Mouse (Mus musculus) midbrain, embryonic 10.5 days (tissue): ENCODE data around the gene Ramp2. TPM values are rescaled to one million over a fixed set of nuclear protein-coding genes. Genes with fewer than 3 reads are reported as not detected.
A peak's percentile ranks its signal among the peaks of the same experiment; 100 is the strongest.

Experiments used
- DNase-seq: peaks from one replicate; pipeline ENCODE4 v3.0.0-alpha.2; 2017; ENCODE audit warnings: low spot score
- H3K27ac ChIP-seq: fragments of 300-500 bp; sonication (generic); replicated peaks from 2 replicates; pipeline ENCODE4 v1.5.1; 2016; ENCODE audit warnings: mild to moderate bottlenecking
- H3K27me3 ChIP-seq: fragments of 300-500 bp; sonication (generic); 2 replicates; pipeline ENCODE4 v1.6.1; 2016; ENCODE audit warnings: low read depth, mild to moderate bottlenecking; ENCODE audit not compliant: poor library complexity, severe bottlenecking
- H3K36me3 ChIP-seq: fragments of 300-500 bp; sonication (generic); 2 replicates; pipeline ENCODE4 v1.6.1; 2016; ENCODE audit warnings: mild to moderate bottlenecking, moderate library complexity
- H3K4me1 ChIP-seq: fragments of 300-500 bp; sonication (generic); 2 replicates; pipeline ENCODE4 v1.6.1; 2016
- H3K4me3 ChIP-seq: fragments of 300-500 bp; sonication (generic); 2 replicates; pipeline ENCODE4 v1.5.1; 2016; ENCODE audit warnings: mild to moderate bottlenecking, moderate library complexity
- H3K9me3 ChIP-seq: fragments of 300-500 bp; sonication (generic); replicated peaks from 2 replicates; pipeline ENCODE4 v1.6.1; 2016; ENCODE audit warnings: mild to moderate bottlenecking
- WGBS: fragments of 180-500 bp; shearing (Covaris S2); methylation state at CpG from one replicate; pipeline ENCODE4 v1.1.7; 2016; 5-methylcytosine and 5-hydroxymethylcytosine counted together
- polyA plus RNA-seq: library from polyadenylated mRNA; unstranded; fragments of >200 nt; fragmentation: Nextera tagmentation; extraction: Ambion mirVana; gene quantifications from 2 replicates; pipeline ENCODE4 v1.2.1, GENCODE M21; 2016

The Ramp2 gene
- polyA plus RNA-seq, 1 experiment from 2014 or later = 64.7 TPM

DNA sequence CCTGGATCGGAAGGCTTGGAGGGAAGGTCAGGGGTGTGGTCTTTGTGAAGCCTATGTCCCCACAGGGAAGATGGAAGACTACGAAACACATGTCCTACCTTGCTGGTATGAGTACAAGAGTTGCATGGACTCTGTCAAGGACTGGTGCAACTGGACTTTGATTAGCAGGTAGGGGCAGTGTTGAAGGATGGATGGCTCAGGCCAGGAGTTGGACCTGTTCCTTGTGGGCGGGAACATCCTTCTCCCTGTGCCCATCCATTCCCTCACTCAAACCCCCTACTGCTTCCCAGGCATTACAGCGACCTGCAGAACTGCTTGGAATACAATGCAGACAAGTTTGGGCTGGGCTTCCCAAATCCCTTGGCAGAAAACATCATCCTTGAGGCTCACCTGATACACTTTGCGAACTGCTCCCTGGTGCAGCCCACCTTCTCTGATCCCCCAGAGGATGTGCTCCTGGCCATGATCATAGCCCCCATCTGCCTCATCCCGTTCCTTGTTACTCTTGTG lies 1.7 kb downstream of the Ramp2 start:
- H3K4me1 ChIP-seq = peaks cover 30% of the 10 kb centered on the region
- H3K27ac ChIP-seq = peak overlapping the region; percentile 91; the same call in 1 of the 2 replicates
- H3K9me3 ChIP-seq = no peaks in the 10 kb centered on the region
- no peak for DNase-seq
- 75% methylated on average over 6 of the region's 6 CpGs for WGBS
- H3K27me3 ChIP-seq = peaks cover 43% of the 10 kb centered on the region
- H3K36me3 ChIP-seq = no peaks in the 10 kb centered on the region
- peak overlapping the region; percentile 83 for H3K4me3 ChIP-seq

DNA sequence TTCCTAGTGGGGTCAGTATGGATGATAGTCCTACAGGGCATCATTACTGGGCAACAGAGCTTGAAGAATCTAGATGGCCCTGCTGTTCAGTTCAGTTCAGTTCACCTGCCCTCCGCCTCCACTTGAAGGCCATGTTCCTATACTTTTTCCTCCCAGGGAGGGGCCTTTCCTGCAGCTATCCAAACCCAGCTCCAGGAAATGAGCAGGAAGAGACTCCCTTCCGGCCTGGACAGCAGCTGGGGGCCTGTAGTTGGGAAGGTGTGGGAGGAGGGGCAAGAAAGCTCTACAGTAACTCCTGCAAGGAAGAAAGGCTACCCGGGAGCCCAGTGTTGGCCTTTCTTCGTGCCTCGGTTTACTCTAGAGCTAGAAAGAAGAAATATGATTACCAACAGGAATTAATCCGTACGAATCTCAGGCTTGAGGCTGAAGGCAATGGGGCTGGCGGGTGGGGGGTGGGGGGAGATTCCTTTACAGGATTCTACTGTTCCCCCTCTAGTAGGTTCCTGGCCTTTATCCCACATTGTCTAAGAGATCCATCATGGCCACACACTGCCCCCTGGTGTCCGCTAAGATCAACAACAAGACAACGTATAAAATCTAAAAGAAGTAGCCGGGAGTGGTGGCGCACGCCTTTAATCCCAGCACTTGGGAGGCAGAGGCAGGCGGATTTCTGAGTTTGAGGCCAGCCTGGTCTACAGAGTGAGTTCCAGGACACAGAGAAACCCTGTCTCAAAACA lies 2.6 kb downstream of the Ramp2 start:
- DNase-seq = peak; percentile 65
- Histone ChIP-seq H3K4me3 (no peak overlapping the region), H3K4me1 (peaks cover 37% of the 10 kb centered on the region), H3K9me3 (no peaks in the 10 kb centered on the region), H3K27me3 (peaks cover 43% of the 10 kb centered on the region), H3K27ac (no peak overlapping the region), H3K36me3 (no peaks in the 10 kb centered on the region)
- WGBS = 41% methylated on average over 14 of the region's 14 CpGs

DNA sequence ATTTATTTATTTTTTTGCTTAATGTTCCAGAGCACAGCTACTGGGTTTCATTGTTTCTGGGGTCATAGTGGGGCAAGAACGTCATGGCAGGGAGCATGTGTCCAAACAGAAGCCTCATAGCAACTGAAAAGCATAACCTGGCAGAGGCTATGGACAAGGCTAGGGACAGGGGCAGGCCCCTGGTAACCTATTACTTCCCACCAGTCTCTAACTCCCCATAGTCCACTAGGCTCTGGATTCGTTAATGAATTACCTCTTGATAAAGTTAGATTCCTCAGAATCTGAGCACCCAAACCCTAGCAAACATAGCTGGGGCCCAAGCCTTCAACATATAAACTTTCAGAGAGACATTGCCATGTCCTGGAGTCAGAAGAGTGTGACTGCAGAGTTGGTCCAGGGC lies 5.2 kb downstream of the Ramp2 start:
- 80% methylated on average over 2 of the region's 2 CpGs for WGBS

DNA sequence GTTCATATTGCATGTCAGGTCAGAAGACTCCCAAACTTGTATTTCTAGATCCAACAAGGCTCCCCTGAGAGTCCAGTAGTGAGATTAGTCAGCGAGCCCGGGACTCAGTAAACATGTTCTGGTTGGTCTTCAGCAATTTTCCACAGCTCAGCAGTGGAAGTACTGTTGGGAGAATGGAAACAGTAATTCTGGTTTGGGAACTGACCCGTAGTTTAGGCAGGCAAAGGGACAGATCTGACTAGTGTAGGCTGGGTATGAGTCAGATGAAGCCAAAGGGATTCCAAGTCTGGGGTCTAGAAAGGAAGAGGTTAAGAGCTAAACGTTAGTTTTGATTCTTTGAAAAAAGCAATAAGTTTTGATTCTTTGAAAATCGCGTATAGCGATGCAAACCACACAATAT lies 7.1 kb downstream of the Ramp2 start:
- Histone ChIP-seq H3K4me1 (peaks cover 20% of the 10 kb centered on the region), H3K36me3 (peaks cover 19% of the 10 kb centered on the region), H3K27me3 (peaks cover 5% of the 10 kb centered on the region), H3K4me3 (peak overlapping the region; percentile 97), H3K27ac (peak overlapping the region; percentile 95), H3K9me3 (no peaks in the 10 kb centered on the region)
- no peak for DNase-seq
- WGBS = 16% methylated on average over 7 of the region's 7 CpGs

More for the DNA sequence above, 5.2 kb downstream of the Ramp2 start:
- peaks cover 3% of the 10 kb centered on the region for H3K36me3 ChIP-seq
- peaks cover 21% of the 10 kb centered on the region for H3K27me3 ChIP-seq
- no peak overlapping the region for H3K27ac ChIP-seq
- DNase-seq = no peak
- peaks cover 37% of the 10 kb centered on the region for H3K4me1 ChIP-seq
- H3K9me3 ChIP-seq = no peaks in the 10 kb centered on the region
- H3K4me3 ChIP-seq = no peak overlapping the region

DNA sequence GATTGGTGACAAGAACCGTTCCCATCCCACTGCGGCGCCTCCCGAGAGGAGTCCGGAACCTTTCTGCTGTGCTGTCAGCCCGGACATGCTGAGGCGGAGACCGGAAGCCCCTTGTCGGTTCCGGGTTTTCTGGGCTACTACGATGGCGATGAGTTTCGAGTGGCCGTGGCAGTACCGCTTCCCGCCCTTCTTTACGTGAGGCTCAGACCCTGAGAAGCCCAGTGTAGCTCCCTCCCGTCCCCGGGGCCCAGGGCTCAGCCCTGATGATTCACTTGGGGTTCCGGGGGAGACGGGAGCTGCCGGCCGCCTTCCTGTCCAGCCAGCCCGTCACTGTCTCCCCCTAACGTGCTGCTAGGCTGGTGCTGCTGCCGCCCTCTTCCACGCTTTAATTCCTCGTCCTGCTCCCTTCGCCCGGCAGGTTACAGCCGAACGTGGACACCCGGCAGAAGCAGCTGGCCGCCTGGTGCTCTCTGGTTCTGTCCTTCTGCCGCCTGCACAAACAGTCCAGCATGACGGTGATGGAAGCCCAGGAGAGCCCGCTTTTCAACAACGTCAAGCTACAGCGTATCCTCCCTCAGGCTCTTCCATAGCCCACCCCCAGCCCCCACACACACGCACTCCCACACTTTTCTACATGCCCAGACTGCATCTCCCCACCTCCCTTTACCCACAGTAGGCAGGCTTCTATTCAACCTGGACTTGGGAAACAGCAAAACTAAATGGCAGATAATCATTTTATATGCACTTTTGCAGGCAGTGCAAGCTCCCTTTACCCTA lies 8.0 kb downstream of the Ramp2 start, which contains the start of gene Vps25:
Vps25 (plus strand) TSS at position 95 of the 777 bp plus-strand sequence.
- DNase-seq = peak; percentile 87
- Histone ChIP-seq H3K9me3 (no peaks in the 10 kb centered on the region), H3K4me1 (peaks cover 20% of the 10 kb centered on the region), H3K27ac (peak within 1 kb of the TSS; percentile 95), H3K27me3 (peaks cover under 1% of the 10 kb centered on the region; the same call in 1 of the 2 replicates), H3K36me3 (peaks cover 27% of the 10 kb centered on the region), H3K4me3 (peak within 1 kb of the TSS; percentile 97)
- WGBS = under 1% methylated on average over 40 of the region's 40 CpGs

DNA sequence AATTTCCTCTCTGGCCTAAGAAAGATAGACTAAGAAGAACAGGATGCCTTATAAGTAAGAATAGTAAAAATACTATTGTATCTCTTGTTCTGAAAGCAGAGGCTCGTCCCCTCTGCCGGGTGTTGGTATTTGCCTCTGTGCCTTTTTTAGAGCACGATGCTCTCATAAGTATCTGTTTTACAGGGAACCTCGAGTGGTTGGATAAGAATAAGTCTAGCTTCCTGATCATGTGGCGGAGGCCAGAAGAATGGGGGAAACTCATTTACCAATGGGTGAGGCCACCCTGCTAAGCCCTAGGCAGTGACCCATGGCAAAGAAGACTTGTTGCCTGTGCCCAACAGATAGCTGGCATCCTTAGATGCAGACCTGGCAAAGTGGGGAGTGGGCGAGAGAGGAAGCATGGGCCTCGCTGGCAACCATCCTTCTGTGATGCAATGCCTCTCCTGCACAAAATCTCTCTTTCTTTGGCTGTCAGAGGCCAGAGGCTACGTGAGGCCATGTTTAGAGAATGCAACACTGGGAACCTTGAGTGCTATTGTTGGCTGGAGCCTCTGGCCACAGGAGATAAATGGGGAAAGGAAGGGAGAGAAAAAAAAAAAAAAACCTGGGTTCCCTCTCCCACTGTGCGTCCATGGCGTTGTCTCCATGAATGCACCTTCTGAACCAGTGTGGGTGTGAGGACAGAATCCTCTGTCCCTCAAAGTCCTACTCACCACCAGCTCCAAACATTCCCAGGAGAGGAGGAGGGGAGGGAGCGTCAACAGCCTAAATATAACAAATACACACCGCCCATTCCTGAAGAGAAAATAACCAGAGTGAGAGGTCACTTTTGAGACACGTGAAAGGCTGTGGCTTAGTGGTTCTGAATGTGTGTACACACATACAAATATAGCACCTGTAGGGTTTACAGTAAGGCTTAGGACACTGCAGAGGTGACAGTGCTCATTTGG lies 10.3 kb downstream of the Ramp2 start:
- DNase-seq = no peak
- peaks cover 33% of the 10 kb centered on the region for H3K36me3 ChIP-seq
- no peaks in the 10 kb centered on the region for H3K9me3 ChIP-seq
- H3K27ac ChIP-seq = no peak overlapping the region
- no peak overlapping the region for H3K4me3 ChIP-seq
- H3K4me1 ChIP-seq = peaks cover 42% of the 10 kb centered on the region
- WGBS = 91% methylated on average over 13 of the region's 13 CpGs
- H3K27me3 ChIP-seq = peaks cover 11% of the 10 kb centered on the region

DNA sequence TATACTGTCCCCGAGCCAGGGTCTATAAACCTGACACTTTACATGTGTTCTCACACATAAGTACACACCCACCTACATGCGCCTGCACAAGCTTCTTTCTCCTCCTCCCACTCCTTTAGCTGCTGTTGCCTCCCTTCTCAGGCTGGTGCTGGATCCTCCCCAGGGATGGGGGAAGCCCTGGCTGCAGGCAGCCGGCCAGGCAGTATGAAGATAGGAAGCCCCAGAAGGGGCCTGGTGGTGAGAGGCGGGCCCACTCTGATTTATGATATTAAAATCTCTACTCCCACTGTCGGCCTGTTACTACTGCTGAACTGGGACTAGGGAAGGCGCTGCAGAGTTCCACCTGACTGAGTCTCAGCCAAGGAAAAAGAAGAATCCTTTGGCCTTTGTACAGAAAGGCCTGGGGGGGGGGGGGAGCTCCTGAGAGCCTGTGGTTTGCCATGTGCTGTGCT lies 13.5 kb downstream of the Ramp2 start:
- Histone ChIP-seq H3K9me3 (no peaks in the 10 kb centered on the region), H3K4me1 (peaks cover 59% of the 10 kb centered on the region), H3K27me3 (peaks cover 43% of the 10 kb centered on the region), H3K4me3 (peak overlapping the region; percentile 69), H3K27ac (peak overlapping the region; percentile 80), H3K36me3 (peaks cover 33% of the 10 kb centered on the region)
- no peak for DNase-seq
- WGBS = 43% methylated on average over 6 of the region's 6 CpGs

DNA sequence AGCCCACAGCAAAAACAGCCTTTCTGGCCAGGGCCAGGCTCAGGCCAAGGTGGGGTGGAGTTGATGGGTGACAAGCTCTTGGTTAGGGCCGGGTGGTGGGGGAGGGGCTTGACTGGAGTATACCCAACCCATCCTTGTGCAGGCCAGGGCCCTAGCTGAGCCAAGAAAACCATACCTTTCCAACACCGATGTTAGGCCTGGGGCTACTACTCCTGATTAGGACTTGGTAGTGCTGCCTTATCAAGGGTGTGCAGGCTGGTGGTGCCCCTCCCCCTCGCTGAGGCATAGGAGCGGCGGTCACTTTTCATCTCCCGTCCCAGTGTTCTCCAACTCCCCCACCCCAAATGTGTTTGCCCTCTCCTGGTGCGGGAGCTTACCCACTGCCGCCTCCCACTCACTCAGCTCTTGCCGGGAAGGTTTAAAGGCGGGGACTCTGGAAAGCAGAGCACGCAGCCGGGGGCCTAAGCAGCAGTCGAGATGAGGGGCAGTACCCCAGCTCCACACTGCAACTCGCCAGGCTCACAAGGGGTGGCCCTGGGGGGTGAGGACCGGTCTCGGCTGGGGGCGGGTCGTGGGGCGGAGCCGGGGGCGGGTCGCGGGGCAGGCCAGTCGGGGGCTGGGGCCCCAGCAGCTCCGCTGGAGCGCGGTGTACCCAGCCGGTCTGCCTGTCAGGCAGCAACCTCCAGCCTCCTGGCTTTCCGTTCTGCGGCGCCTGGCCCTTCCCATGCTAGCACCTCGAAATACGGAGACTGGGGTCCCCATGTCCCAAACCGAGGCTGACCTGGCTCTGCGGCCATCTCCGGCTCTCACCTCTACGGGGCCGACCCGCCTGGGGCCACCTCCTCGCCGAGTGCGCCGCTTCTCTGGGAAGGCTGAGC lies 14.4 kb downstream of the Ramp2 start, which contains the start of gene Wnk4:
Wnk4 (plus strand) TSS at position 620 of the 878 bp plus-strand sequence.
- under 1% methylated on average over 43 of the region's 43 CpGs for WGBS
- H3K4me3 ChIP-seq = peak within 1 kb of the TSS; percentile 69
- peak; percentile 76 for DNase-seq
- peak within 1 kb of the TSS; percentile 80 for H3K27ac ChIP-seq
- peaks cover 60% of the 10 kb centered on the region for H3K4me1 ChIP-seq
- H3K9me3 ChIP-seq = no peaks in the 10 kb centered on the region
- peaks cover 33% of the 10 kb centered on the region for H3K36me3 ChIP-seq
- peaks cover 52% of the 10 kb centered on the region for H3K27me3 ChIP-seq

DNA sequence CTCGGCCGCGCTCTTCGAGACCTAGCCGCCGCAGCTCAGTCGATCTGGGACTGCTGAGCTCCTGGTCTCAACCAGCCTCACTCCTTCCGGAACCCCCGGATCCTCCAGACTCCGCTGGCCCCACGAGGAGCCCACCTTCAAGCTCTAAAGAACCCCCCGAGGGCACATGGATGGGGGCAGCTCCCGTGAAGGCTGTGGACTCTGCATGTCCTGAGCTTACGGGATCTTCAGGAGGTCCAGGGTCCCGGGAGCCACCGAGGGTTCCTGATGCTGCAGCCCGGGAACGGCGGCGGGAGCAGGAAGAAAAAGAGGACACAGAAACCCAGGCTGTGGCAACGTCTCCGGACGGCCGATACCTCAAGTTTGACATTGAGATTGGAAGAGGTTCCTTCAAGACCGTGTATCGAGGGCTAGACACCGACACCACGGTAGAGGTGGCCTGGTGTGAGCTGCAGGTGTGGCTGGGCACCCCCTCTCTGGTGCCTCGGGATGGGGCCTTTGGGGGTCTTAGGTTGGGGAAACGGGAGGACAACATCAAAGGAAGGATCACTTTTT lies 15.1 kb downstream of the Ramp2 start:
- peak overlapping the region; percentile 69 for H3K4me3 ChIP-seq
- peak; percentile 52 for DNase-seq
- peaks cover 32% of the 10 kb centered on the region for H3K36me3 ChIP-seq
- H3K27me3 ChIP-seq = peaks cover 59% of the 10 kb centered on the region
- no peaks in the 10 kb centered on the region for H3K9me3 ChIP-seq
- peak overlapping the region; percentile 80 for H3K27ac ChIP-seq
- peaks cover 67% of the 10 kb centered on the region for H3K4me1 ChIP-seq
- 1% methylated on average over 30 of the region's 30 CpGs for WGBS

DNA sequence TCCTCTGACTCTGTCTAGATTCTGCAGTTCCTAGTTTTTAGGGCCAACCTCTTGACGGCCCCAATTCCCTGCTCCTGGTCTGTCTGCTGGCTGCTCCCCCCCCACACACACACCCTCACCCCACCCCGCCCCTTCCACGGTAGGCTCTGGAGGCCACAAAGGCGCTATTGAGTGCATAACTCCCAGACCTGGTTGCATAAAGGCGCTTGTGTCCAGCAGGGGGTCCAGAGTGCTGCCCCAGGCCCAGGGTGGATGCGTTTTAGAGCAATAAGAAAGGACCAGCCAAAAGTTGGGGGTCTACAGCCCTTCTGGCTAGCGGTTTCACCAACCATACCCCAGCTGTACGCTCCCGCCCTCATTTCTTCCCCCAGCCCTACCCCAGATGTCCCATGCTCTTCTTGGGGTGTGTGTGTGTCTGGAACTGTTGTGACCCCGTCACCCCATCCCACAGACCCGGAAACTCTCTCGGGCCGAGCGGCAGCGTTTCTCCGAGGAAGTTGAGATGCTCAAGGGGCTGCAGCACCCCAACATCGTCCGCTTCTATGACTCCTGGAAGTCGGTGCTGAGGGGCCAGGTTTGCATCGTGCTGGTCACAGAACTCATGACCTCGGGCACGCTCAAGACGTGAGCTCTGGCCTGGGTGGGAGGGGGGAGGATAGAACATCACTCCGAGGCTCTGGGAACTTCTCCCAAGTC lies 16.6 kb downstream of the Ramp2 start:
- H3K9me3 ChIP-seq = no peaks in the 10 kb centered on the region
- H3K4me3 ChIP-seq = peak overlapping the region; percentile 69
- H3K4me1 ChIP-seq = peaks cover 70% of the 10 kb centered on the region
- H3K27ac ChIP-seq = 0 out of 2 replicates have a peak overlapping the region, but pooled peaks have one; percentile 6
- peaks cover 74% of the 10 kb centered on the region for H3K27me3 ChIP-seq
- H3K36me3 ChIP-seq = peaks cover 18% of the 10 kb centered on the region
- WGBS = 1% methylated on average over 24 of the region's 24 CpGs
- DNase-seq = peak; percentile 36
